Mouse (Mus musculus): ENCODE measurements around the gene Snrnp27.

Snrnp27 gene

GRCm38 (mm10) chr6:86683872-86684654 lies at the start of gene Snrnp27:
Snrnp27 (minus strand) TSS chr6:86684522.
- DNase-seq (ENCODE audit: low read depth, low spot score) = peak; percentile 93
- Histone ChIP-seq H3K36me3 (ENCODE audit: control insufficient read depth, insufficient read depth, low read length, poor library complexity, severe bottlenecking) (peaks cover 7% of the 10 kb centered on the region), H3K27me3 (ENCODE audit: control insufficient read depth, insufficient read depth, low read length, poor library complexity, severe bottlenecking) (no peaks in the 10 kb centered on the region)

DNA sequence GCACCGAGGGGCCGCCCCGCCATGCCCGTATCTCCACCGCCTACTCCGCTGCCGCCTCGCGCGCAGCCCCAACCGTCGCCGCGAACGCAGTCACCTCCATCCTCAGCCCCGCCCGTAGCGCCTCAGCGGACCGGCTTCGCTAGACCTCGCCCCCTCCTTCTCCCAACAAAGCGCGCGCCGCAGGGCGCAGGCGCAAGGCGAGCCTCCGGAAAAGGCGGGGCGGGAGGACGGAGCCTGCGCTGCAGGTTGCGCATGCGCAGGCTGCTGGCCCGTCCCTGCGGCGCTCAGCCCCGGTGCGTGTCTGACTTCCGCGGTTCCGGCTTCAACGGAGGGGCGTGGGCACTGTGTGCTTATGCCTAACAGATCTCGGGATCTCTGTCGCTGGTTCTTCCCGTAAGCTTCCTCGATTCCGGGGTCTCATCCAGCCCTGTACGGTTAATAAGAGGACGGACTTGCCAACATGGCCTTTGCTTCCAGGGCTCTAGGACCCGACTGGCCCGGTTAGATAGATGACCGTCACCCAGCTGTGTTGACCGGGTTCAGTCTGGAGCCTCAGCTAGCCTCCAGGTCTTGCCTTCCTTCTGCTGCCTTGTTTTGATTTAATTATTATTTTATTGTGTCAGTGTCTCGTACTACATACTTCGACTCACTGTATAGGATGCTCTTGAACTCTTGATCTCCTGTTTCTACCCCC lies 49.0 kb upstream of the Snrnp27 start, which contains the start of gene Gmcl1:
Gene Gmcl1 (minus strand): TSS at position 201 of the 694 bp plus-strand sequence.
- DNase-seq (ENCODE audit: low read depth, low spot score) = peak; percentile 98
- no peaks in the 10 kb centered on the region for H3K36me3 ChIP-seq (ENCODE audit: control insufficient read depth, insufficient read depth, low read length, poor library complexity, severe bottlenecking)

DNA sequence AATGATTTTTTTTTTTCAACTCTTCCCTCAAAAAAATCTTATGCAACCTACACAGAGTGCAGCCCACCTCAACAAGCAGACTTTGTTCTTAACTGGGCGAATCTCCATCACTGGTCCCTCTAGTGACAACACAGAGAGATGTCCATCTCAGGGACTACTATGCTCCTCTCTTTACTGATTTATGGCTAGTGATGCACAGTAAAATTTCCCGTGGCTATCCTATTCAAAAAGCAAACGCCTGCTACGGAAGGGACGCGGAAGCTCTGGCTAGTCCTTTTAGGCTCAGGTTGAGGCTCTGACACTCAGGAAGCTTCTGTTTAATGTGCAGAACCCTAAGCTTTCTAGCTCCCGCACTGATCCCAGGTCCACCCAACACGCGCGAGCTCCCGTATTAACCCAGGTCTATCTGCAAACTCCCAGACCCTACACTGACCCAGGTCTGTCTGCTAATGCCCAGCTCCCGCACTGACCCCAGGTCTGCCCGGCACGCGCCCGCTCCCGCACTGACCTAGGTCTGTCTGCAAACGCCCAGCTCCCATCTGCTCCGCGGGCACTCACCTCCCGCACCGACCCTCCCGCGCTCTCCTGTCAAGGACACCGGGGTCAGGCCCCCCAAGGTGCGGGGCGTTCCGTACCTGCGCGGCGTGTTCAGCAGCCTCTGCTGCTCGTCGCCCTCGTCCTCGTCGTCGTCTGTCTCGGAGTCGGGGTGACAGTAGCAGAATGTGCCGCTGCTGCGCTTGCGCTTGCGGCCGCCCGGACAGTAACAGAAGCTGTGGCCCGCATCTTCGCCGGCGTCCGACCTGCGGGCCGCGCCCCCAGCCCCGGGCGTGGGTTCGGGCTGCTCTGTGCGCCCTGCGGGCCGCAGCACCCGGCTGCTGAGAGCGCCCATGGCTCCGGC lies 48.2 kb upstream of the Snrnp27 start:
- Histone ChIP-seq H3K36me3 (ENCODE audit: control insufficient read depth, insufficient read depth, low read length, poor library complexity, severe bottlenecking) (no peaks in the 10 kb centered on the region), H3K27me3 (ENCODE audit: control insufficient read depth, insufficient read depth, low read length, poor library complexity, severe bottlenecking) (no peaks in the 10 kb centered on the region)
- peak; percentile 19 for DNase-seq (ENCODE audit: low read depth, low spot score)

More for the DNA sequence above, 49.0 kb upstream of the Snrnp27 start, which contains the start of gene Gmcl1:
- no peaks in the 10 kb centered on the region for H3K27me3 ChIP-seq (ENCODE audit: control insufficient read depth, insufficient read depth, low read length, poor library complexity, severe bottlenecking)

DNA sequence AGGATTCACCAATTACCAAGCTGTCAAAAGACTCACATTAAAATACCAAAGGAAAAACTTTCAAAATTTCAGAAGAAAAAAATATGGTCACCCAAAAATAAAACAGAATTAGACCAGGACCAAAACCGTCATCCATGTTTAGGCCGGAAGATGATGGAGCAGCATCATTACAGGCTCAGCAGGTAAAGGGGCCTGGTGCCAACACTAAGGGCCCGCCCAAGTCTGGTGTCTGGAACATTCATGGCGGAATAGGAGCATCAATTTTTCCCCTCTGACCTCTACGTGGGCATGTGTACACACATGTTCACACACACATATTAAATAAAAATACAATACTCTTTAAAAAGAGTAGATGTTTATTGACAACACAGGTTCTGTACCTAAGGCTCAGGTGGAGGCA lies 44.4 kb upstream of the Snrnp27 start:
- Histone ChIP-seq H3K27me3 (ENCODE audit: control insufficient read depth, insufficient read depth, low read length, poor library complexity, severe bottlenecking) (no peaks in the 10 kb centered on the region), H3K36me3 (ENCODE audit: control insufficient read depth, insufficient read depth, low read length, poor library complexity, severe bottlenecking) (0 out of 2 replicates have a peak, but pooled peaks cover 2% of the 10 kb centered on the region)
- DNase-seq (ENCODE audit: low read depth, low spot score) = no peak

GRCm38 (mm10) chr6:86721977-86722376 lies 37.7 kb upstream of the Snrnp27 start:
- Histone ChIP-seq H3K36me3 (ENCODE audit: control insufficient read depth, insufficient read depth, low read length, poor library complexity, severe bottlenecking) (0 out of 2 replicates have a peak, but pooled peaks cover 2% of the 10 kb centered on the region), H3K27me3 (ENCODE audit: control insufficient read depth, insufficient read depth, low read length, poor library complexity, severe bottlenecking) (no peaks in the 10 kb centered on the region)
- DNase-seq (ENCODE audit: low read depth, low spot score) = no peak

DNA sequence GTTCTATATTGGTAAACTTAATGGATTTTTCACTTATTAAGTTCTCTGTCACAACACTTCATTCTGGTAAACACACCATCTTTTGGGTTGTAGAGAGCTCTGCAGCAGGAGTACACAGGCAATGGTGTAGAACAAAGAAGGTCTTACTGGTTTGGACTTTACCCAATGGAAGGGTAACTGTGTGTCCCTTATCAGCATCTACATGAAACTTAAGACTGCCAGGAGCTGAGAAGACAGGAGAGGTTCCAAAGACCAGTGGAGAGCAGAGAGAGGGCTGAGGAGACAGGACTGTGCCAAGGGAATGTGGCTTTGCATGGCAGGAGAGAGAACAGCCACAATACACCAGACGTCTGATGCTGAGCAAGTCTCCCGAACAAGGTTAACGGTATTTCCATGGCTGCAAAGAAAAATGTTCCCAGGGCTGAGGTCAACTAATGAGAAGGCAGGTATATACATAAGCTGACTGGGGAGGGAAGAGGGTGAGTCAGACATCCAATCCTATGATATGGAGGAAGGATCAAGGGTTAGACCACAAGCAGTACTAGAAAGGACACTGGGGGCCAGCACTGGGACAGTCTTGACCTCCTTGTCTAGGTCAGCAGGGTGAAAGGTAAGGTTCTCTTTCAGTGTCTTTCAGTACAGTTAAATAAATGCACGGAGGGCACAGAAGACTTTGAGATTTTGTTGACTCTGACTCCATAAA lies 23.9 kb upstream of the Snrnp27 start:
- Histone ChIP-seq H3K27me3 (ENCODE audit: control insufficient read depth, insufficient read depth, low read length, poor library complexity, severe bottlenecking) (no peaks in the 10 kb centered on the region), H3K36me3 (ENCODE audit: control insufficient read depth, insufficient read depth, low read length, poor library complexity, severe bottlenecking) (peaks cover 11% of the 10 kb centered on the region)
- no peak for DNase-seq (ENCODE audit: low read depth, low spot score)

DNA sequence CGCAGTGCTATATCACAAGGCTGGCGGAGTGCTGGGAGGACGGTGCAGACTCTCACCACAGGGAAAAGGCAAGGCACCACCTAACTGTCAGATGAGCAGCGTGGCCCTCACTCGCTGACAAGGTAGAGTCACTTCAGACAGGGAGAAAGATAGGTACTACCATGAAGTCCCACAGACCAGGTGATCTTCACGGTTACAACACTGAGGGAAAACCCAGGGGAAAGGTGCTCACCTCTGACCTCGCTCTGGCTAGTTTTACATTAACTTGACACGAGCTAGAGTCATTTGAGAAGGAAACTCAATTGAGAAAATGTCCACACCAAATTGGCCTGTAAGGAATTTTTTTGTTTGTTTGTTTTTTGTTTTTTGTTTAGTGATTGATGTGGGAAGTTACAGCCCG lies 18.3 kb upstream of the Snrnp27 start:
- Histone ChIP-seq H3K36me3 (ENCODE audit: control insufficient read depth, insufficient read depth, low read length, poor library complexity, severe bottlenecking) (peaks cover 18% of the 10 kb centered on the region), H3K27me3 (ENCODE audit: control insufficient read depth, insufficient read depth, low read length, poor library complexity, severe bottlenecking) (no peaks in the 10 kb centered on the region)
- DNase-seq (ENCODE audit: low read depth, low spot score) = no peak

- Histone ChIP-seq H3K27me3 (ENCODE audit: control insufficient read depth, insufficient read depth, low read length, poor library complexity, severe bottlenecking) (no peaks in the 10 kb centered on the region), H3K36me3 (ENCODE audit: control insufficient read depth, insufficient read depth, low read length, poor library complexity, severe bottlenecking) (peaks cover 9% of the 10 kb centered on the region; the same call in 1 of the 2 replicates)
- DNase-seq (ENCODE audit: low read depth, low spot score) = no peak
Observed at GRCm38 (mm10) chr6:86697903-86698302, 13.6 kb upstream of the Snrnp27 start.

DNA sequence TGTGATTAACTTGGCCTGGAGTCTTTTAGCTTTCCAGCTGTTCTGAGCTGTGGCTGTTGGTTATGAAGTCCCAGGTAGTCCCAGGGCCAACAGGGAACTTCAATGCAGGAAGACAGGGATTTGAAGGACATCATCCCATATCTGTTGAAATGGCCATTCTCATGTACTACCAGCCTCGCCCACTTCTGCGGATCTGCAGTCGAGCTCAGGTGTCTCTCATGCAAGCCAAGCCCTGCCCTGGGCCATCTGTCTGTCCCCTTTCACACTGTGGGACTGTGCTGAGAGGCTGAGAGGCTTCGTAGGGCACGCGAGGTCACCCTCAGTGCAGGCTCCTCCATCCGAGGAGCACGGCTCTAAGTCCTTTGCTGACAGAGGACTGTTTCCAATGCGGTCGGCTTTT lies 11.9 kb upstream of the Snrnp27 start:
- no peaks in the 10 kb centered on the region for H3K27me3 ChIP-seq (ENCODE audit: control insufficient read depth, insufficient read depth, low read length, poor library complexity, severe bottlenecking)
- DNase-seq (ENCODE audit: low read depth, low spot score) = no peak
- H3K36me3 ChIP-seq (ENCODE audit: control insufficient read depth, insufficient read depth, low read length, poor library complexity, severe bottlenecking) = peaks cover 5% of the 10 kb centered on the region; the same call in 1 of the 2 replicates

GRCm38 (mm10) chr6:86694465-86694864 lies 10.1 kb upstream of the Snrnp27 start:
- peak; percentile 83 for DNase-seq (ENCODE audit: low read depth, low spot score)
- peaks cover 5% of the 10 kb centered on the region; the same call in 1 of the 2 replicates for H3K36me3 ChIP-seq (ENCODE audit: control insufficient read depth, insufficient read depth, low read length, poor library complexity, severe bottlenecking)
- no peaks in the 10 kb centered on the region for H3K27me3 ChIP-seq (ENCODE audit: control insufficient read depth, insufficient read depth, low read length, poor library complexity, severe bottlenecking)

- Histone ChIP-seq H3K36me3 (ENCODE audit: control insufficient read depth, insufficient read depth, low read length, poor library complexity, severe bottlenecking) (peaks cover 3% of the 10 kb centered on the region; the same call in 1 of the 2 replicates), H3K27me3 (ENCODE audit: control insufficient read depth, insufficient read depth, low read length, poor library complexity, severe bottlenecking) (no peaks in the 10 kb centered on the region)
- DNase-seq (ENCODE audit: low read depth, low spot score) = no peak
Observed at GRCm38 (mm10) chr6:86689671-86690070, 5.3 kb upstream of the Snrnp27 start.

DNA sequence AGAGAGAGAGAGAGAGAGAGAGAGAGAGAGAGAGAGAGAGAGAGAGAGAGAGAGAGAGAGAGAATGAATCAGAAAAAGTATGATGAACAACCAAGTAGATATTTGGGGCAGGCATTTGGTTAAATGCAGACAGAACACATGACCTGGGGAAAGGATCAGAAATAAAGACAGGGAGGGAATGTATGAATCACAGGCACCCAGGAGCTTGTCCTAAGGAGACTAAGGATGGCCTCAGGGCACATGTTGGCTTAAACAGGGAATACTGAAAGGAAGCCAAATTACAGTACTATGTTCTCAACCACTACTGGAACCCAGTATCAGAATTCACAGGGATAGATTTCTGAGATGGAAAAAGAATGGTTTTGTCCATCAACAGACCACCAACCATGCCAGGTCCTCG lies 2.6 kb upstream of the Snrnp27 start:
- no peaks in the 10 kb centered on the region for H3K36me3 ChIP-seq (ENCODE audit: control insufficient read depth, insufficient read depth, low read length, poor library complexity, severe bottlenecking)
- DNase-seq (ENCODE audit: low read depth, low spot score) = no peak
- H3K27me3 ChIP-seq (ENCODE audit: control insufficient read depth, insufficient read depth, low read length, poor library complexity, severe bottlenecking) = no peaks in the 10 kb centered on the region

DNA sequence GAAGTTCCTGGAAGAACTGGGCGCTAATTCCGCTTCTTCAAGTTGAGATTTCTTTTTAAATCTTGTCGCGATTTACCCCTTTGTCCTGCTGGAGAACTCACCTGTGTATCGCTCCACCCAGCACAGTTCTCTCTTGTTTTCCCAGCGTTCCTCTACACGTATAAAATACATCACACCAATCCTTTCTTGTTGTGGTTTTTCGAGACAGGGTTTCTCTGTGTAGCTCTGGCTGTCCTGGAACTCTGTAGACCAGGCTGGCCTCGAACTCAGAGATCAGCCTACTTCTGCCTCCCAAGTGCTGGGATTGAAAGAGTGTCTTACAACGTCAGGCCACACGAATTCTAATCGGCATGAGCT lies 311 bp upstream of the Snrnp27 start:
- Histone ChIP-seq H3K36me3 (ENCODE audit: control insufficient read depth, insufficient read depth, low read length, poor library complexity, severe bottlenecking) (peaks cover 7% of the 10 kb centered on the region), H3K27me3 (ENCODE audit: control insufficient read depth, insufficient read depth, low read length, poor library complexity, severe bottlenecking) (no peaks in the 10 kb centered on the region)
- DNase-seq (ENCODE audit: low read depth, low spot score) = no peak

DNA sequence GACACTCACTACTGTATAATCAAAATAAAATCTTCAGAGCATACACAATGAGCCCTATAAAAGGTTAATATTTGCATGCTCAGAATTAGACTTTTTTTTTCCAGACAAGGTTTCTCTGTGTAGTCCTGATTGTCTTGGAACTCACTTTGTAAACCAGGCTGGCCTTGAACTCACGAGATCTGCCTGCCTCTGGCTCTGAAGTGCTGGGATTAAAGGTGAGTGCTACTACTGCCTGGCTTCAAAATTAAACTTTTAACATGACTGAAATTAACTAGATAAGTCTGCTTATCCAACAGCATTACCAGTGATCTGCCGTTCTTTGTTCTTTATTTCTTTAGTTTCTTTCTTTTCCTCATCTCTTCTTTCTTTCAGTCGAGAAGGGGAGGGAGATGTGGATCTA lies 3.0 kb downstream of the Snrnp27 start:
- no peak for DNase-seq (ENCODE audit: low read depth, low spot score)
- Histone ChIP-seq H3K36me3 (ENCODE audit: control insufficient read depth, insufficient read depth, low read length, poor library complexity, severe bottlenecking) (peaks cover 11% of the 10 kb centered on the region), H3K27me3 (ENCODE audit: control insufficient read depth, insufficient read depth, low read length, poor library complexity, severe bottlenecking) (no peaks in the 10 kb centered on the region)
